Mouse (Mus musculus): Measurements from ENCODE around the gene Washc3. TPM values are rescaled to one million over a fixed set of nuclear protein-coding genes. Genes with fewer than 3 reads are reported as not detected.

Gene Washc3
- polyA plus RNA-seq, 1 experiment from 2014 or later = 54.8 TPM

DNA sequence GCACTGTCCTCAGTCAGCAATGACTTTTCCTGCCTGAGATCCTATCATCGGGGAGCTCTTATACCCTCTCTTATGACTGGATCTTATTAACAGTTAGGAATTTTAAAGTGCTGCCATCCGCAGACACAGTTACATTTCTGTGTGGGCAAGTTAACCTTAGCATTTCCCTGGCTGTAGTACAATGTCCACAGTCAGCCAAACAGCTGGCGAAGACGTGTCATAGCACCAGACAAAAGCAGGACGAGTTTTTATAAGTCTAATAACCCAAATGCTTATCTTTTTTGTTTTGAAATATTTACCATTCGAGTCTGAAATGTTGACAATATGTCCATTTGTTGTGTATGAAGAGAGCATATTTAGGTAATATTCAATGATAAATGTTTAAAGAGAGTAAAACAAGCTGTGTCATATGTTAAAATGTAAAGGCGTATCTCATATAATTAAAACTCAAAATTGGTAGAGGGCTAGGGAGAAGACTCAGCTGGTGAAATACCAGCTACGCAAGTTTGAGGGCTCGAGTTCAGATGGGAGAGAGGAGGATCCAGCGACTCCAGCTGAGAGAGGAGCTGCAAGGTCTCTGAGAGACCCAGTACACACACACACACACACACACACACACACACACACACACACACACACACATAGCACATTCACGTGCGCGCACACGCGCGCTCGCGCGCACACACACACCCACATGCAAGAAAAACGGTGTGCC is 14.1 kb downstream of the Washc3 start:
- H3K9ac ChIP-seq = no peak overlapping the region
- H3K27me3 ChIP-seq = no peaks in the 10 kb centered on the region
- ATAC-seq (ENCODE audit: insufficient number of reproducible peaks, low FRiP score, low TSS enrichment, low read depth) = no peak
- H3K27ac ChIP-seq = no peak overlapping the region
- H3K4me2 ChIP-seq = no peak overlapping the region
- no peaks in the 10 kb centered on the region for H3K4me1 ChIP-seq
- no peak overlapping the region for H3K4me3 ChIP-seq
- 0 out of 2 replicates have a peak, but pooled peaks cover 4% of the 10 kb centered on the region for H3K36me3 ChIP-seq
- WGBS = 89% methylated on average over 20 of the region's 20 CpGs
- no peaks in the 10 kb centered on the region for H3K9me3 ChIP-seq

DNA sequence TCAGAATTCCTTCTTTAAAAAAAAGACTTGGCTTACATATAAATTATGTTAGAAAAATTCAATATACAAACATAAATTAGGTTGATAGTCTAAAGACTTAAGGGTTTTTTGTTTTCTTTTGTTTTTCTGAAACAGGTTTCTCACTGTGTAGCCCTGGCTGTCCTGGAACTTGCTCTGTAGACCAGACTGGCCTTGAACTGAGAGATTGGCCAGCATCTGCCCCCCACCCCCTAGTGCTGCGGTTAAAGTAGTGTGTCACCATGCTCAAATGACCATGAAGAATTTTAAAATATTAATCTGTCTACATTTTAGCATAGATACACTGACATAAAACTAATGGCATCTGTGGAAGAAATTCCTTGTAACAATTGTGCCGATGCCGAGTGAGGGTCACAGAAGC is 17.3 kb downstream of the Washc3 start:
- Histone ChIP-seq H3K9me3 (no peaks in the 10 kb centered on the region), H3K4me3 (no peak overlapping the region), H3K36me3 (no peaks in the 10 kb centered on the region), H3K27me3 (no peaks in the 10 kb centered on the region), H3K4me2 (no peak overlapping the region), H3K9ac (no peak overlapping the region), H3K4me1 (no peaks in the 10 kb centered on the region), H3K27ac (no peak overlapping the region)
- WGBS = 92% methylated on average over 3 of the region's 3 CpGs
- no peak for ATAC-seq (ENCODE audit: insufficient number of reproducible peaks, low FRiP score, low TSS enrichment, low read depth)

DNA sequence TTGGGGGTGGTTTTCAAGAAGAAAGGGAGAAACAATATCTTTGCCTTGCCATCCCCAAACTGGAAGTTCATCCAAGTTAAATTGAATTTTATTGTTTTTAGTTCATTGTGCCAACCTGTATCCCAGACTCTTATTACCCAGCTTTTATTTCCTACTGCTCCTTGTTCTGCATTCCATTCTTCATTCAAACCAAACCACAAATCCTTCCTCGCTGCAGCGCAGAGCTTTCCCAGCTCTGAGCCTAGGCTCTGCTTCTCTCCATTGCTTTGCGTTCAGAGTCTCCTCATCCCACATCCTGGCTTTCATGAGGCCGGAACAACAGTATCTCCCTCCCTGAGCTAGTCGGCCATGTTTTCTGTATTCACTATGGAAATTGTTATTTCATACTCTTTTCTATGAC is 20.8 kb downstream of the Washc3 start:
- H3K9ac ChIP-seq = no peak overlapping the region
- ATAC-seq (ENCODE audit: insufficient number of reproducible peaks, low FRiP score, low TSS enrichment, low read depth) = no peak
- H3K4me1 ChIP-seq = no peaks in the 10 kb centered on the region
- H3K27me3 ChIP-seq = no peaks in the 10 kb centered on the region
- H3K27ac ChIP-seq = no peak overlapping the region
- no peaks in the 10 kb centered on the region for H3K9me3 ChIP-seq
- no peak overlapping the region for H3K4me2 ChIP-seq
- WGBS = 61% methylated on average over 5 of the region's 5 CpGs
- no peak overlapping the region for H3K4me3 ChIP-seq
- H3K36me3 ChIP-seq = 0 out of 2 replicates have a peak, but pooled peaks cover 2% of the 10 kb centered on the region

DNA sequence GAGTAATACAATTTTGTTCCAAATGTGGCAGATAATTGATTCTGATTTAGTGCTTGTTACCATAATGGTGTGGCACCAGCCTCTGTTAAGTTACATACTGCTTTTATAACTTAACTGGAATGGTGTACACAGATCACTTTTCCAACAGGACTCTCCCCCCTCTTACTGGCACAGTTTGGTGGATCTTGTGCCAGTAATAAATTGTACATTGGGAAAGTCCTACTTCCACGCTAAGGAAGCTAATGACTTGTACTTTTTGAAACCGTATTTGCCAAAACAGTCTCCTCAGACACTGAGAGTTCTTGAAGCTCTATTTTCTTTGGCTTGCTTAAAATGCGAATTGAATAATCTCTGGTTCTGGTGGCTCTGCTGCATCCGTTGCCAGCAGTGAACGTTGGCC is 24.5 kb downstream of the Washc3 start:
- Histone ChIP-seq H3K9ac (no peak overlapping the region), H3K4me2 (no peak overlapping the region), H3K36me3 (0 out of 2 replicates have a peak, but pooled peaks cover 4% of the 10 kb centered on the region), H3K9me3 (no peaks in the 10 kb centered on the region), H3K27ac (no peak overlapping the region), H3K4me3 (no peak overlapping the region), H3K27me3 (no peaks in the 10 kb centered on the region), H3K4me1 (no peaks in the 10 kb centered on the region)
- WGBS = 67% methylated on average over 5 of the region's 5 CpGs
- 0 out of 2 replicates have a peak, but pooled peaks have one; percentile 27 for ATAC-seq (ENCODE audit: insufficient number of reproducible peaks, low FRiP score, low TSS enrichment, low read depth)

DNA sequence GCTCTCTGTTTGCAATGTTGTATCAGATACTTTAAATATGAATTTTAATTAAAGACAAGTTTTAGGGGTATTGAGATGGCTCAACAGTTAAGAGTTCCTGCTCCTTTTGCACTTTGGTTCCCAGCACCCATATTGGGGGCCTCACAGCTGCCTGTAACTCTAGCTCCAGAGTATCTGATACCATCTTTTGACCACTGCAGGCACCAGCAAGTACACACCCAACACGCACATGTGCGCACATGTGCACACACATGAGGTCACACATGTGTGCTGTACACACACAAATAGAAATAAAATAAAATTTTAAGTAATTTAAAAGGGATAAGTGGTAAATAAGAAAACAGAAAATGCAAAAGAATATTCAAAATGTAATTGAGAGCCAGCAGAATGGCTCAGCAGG is 27.1 kb downstream of the Washc3 start:
- H3K9ac ChIP-seq = no peak overlapping the region
- no peak overlapping the region for H3K4me2 ChIP-seq
- peaks cover 6% of the 10 kb centered on the region; the same call in 1 of the 2 replicates for H3K4me1 ChIP-seq
- no peak overlapping the region for H3K4me3 ChIP-seq
- H3K36me3 ChIP-seq = 0 out of 2 replicates have a peak, but pooled peaks cover 4% of the 10 kb centered on the region
- H3K27ac ChIP-seq = no peak overlapping the region
- ATAC-seq (ENCODE audit: insufficient number of reproducible peaks, low FRiP score, low TSS enrichment, low read depth) = no peak
- H3K27me3 ChIP-seq = no peaks in the 10 kb centered on the region
- H3K9me3 ChIP-seq = no peaks in the 10 kb centered on the region
- WGBS = 97% methylated on average over 2 of the region's 2 CpGs

DNA sequence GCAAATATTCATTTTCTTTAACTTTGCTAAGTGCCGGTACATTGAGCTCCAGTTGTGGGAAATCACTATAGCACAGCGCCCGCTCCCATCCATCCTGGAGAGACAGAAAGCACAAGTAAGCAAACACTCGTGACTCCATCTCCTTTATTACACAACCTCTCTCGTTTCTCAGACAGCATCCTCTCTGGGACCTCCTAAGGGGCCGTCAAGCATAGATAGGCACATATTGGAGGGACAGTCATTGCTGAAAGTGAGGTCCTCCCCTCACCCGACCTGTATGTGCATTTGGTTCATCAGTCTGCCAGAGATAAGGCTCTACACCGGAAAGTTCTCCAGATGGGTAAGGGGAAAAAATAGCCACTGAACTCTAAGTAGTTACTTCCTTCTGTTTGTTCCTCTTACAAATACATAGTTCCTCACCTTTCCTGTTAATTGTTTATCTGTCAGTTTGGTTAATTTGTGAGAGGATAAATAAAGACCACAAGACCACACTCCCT is 27.7 kb downstream of the Washc3 start:
- no peaks in the 10 kb centered on the region for H3K27me3 ChIP-seq
- H3K9ac ChIP-seq = no peak overlapping the region
- H3K4me1 ChIP-seq = peaks cover 6% of the 10 kb centered on the region; the same call in 1 of the 2 replicates
- 0 out of 2 replicates have a peak, but pooled peaks cover 4% of the 10 kb centered on the region for H3K36me3 ChIP-seq
- 84% methylated on average over 8 of the region's 8 CpGs for WGBS
- H3K27ac ChIP-seq = no peak overlapping the region
- no peaks in the 10 kb centered on the region for H3K9me3 ChIP-seq
- no peak overlapping the region for H3K4me2 ChIP-seq
- ATAC-seq (ENCODE audit: insufficient number of reproducible peaks, low FRiP score, low TSS enrichment, low read depth) = no peak
- no peak overlapping the region for H3K4me3 ChIP-seq

DNA sequence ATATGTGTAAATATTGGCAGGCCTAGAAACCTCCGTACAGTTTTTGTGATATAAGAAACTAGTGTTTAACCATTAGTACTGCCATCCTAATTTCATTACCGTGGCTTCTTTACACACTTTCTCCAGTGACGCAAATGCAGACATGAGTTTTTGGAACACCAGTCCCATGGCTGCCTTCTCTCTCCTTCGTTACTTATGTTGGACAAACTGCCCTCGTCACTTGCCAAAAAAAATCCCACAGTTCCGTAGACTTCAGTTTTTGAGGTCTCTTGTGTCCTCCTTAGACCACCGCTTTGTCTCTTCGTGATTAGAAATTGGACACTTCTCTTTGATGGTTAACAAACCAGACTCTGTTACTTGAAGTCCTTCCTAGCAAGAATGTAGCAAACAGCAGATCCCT is 30.8 kb downstream of the Washc3 start:
- Histone ChIP-seq H3K36me3 (0 out of 2 replicates have a peak, but pooled peaks cover 10% of the 10 kb centered on the region), H3K27me3 (no peaks in the 10 kb centered on the region), H3K9ac (no peak overlapping the region), H3K27ac (no peak overlapping the region), H3K4me3 (no peak overlapping the region), H3K9me3 (no peaks in the 10 kb centered on the region), H3K4me1 (peaks cover 6% of the 10 kb centered on the region; the same call in 1 of the 2 replicates), H3K4me2 (no peak overlapping the region)
- 53% methylated on average over 8 of the region's 8 CpGs for WGBS
- no peak for ATAC-seq (ENCODE audit: insufficient number of reproducible peaks, low FRiP score, low TSS enrichment, low read depth)

DNA sequence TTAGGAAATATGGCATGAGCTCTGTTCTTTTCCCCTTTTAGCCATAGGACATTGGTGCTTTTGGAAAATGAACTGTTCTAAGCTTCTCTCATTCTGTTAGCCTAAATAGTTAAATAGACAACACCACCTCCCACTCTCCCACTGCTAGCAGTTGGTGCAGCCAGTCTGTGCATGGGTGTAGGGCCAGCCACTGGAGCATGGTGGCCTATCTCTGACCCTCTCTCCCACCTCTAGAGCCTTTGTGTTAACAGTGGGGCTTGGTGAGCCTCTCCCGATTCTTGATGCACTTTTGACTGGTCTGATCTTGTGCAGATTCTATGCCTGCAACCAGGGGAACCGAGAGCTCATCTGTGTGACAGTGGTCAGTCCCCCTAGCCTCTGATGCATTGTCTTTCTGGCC is 31.9 kb downstream of the Washc3 start:
- WGBS = 96% methylated on average over 2 of the region's 2 CpGs
- Histone ChIP-seq H3K36me3 (peaks cover 14% of the 10 kb centered on the region; the same call in 1 of the 2 replicates), H3K9me3 (no peaks in the 10 kb centered on the region), H3K4me3 (no peak overlapping the region), H3K4me1 (peaks cover 6% of the 10 kb centered on the region; the same call in 1 of the 2 replicates), H3K27me3 (no peaks in the 10 kb centered on the region), H3K27ac (no peak overlapping the region; the same call in 1 of the 2 replicates), H3K9ac (no peak overlapping the region), H3K4me2 (no peak overlapping the region)
- no peak for ATAC-seq (ENCODE audit: insufficient number of reproducible peaks, low FRiP score, low TSS enrichment, low read depth)

DNA sequence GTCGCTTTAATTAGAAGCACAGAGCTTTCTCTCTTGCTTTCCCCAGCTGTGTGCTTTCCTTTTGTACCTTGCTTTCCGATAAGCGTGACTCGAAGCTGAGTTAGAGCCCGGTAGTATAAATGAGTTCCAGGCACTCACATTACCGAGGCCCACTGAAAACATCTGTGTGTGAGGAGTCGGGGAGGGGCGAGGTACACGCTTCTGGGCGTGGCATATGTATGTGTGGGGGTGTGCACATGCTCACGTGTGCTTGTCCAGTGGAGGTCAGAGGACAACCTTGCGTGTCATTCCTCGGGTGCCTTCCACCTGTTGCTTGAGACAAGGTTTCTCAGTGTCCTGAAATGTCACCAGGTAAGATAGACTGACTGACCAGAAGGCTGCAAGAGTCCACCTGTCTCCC is 43.8 kb downstream of the Washc3 start:
- Histone ChIP-seq H3K4me3 (no peak overlapping the region), H3K4me1 (no peaks in the 10 kb centered on the region), H3K36me3 (peaks cover 4% of the 10 kb centered on the region), H3K4me2 (no peak overlapping the region), H3K9me3 (no peaks in the 10 kb centered on the region), H3K27me3 (no peaks in the 10 kb centered on the region), H3K27ac (no peak overlapping the region), H3K9ac (no peak overlapping the region)
- 44% methylated on average over 13 of the region's 13 CpGs for WGBS
- no peak for ATAC-seq (ENCODE audit: insufficient number of reproducible peaks, low FRiP score, low TSS enrichment, low read depth)

DNA sequence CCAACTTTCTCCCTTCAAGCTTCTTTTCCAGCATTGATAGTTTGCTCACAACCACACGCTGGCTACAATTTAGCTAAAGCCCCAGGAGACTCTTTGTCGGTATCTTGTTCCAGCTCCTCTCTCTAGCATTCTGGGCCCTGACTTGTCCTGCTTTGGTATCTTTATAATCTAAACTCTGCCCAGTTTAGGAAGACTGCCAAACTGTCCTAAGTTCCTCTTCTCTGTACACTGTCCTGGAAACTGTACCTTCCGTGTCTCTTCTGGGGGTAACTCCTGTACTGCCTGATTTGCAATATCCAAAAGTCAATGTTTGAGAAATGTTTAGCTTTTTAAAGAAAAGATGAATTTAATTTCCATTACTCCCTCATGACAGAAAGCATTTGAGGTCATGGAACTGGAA is 49.4 kb downstream of the Washc3 start:
- Histone ChIP-seq H3K4me3 (no peak overlapping the region), H3K9me3 (no peaks in the 10 kb centered on the region), H3K27ac (no peak overlapping the region), H3K27me3 (no peaks in the 10 kb centered on the region), H3K36me3 (no peaks in the 10 kb centered on the region), H3K9ac (no peak overlapping the region), H3K4me1 (no peaks in the 10 kb centered on the region), H3K4me2 (no peak overlapping the region)
- ATAC-seq (ENCODE audit: insufficient number of reproducible peaks, low FRiP score, low TSS enrichment, low read depth) = no peak
- 66% methylated on average over 3 of the region's 3 CpGs for WGBS

DNA sequence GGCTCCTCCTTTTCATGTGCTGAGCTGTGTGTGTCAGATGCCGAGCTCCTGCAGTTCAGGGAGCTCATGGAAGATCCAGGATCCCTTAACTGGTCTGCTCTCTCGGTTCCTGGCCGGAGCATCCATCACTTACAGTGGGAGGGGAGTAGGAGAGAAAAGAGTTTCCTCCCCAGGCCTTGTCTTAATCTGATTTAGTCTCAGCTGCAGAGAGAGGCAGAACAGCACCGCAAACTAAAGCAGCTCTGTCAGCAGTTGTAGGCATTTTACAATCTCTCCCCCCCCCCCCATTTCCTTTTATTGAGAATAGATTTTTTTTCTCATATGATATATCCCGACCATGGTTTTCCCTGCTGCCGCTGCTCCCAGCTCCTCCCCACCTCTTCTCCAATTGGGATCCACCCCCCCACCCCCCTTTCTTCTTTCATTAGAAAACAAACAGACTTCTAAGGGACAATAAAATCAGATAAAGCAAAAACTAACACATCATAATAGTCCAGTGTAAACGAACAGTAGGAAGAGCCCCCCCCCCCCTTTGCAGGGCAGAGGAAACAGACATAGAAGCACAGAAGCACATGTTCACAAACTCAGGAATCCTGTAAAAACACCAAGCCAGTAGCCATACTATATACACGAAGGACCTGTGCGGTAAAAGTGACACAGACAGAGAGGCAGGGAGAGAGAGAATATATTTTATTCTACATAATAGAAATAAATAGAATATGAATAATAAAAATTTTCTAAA is 51.4 kb downstream of the Washc3 start:
- Histone ChIP-seq H3K27me3 (no peaks in the 10 kb centered on the region), H3K4me2 (no peak overlapping the region), H3K9me3 (no peaks in the 10 kb centered on the region), H3K4me3 (no peak overlapping the region), H3K4me1 (no peaks in the 10 kb centered on the region), H3K27ac (no peak overlapping the region), H3K36me3 (no peaks in the 10 kb centered on the region), H3K9ac (no peak overlapping the region)
- no peak for ATAC-seq (ENCODE audit: insufficient number of reproducible peaks, low FRiP score, low TSS enrichment, low read depth)
- WGBS = 56% methylated on average over 9 of the region's 9 CpGs

DNA sequence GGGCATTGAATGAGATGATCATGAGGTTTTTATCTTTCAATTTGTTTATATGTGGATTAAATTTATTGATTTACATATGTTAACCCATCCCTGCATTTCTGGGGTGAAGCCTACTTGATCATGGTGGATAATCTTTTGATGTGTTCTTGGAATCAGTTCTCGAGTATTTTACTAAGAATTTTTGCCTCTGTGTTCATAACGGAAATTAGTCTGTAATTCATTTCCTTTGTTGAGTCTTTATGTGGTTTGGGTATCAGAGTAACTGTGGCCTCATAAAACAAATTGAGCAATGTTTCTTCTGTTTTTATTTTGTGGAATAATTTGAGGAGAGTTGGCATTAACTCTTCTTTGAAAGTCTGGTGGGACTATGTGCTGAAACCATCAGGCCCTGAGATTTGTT is 54.7 kb downstream of the Washc3 start:
- Histone ChIP-seq H3K9me3 (no peaks in the 10 kb centered on the region), H3K27ac (no peak overlapping the region)
- 63% methylated on average over 2 of the region's 2 CpGs for WGBS

More for the DNA sequence above, 54.7 kb downstream of the Washc3 start:
- ATAC-seq (ENCODE audit: insufficient number of reproducible peaks, low FRiP score, low TSS enrichment, low read depth) = no peak
- Histone ChIP-seq H3K4me2 (no peak overlapping the region), H3K4me1 (no peaks in the 10 kb centered on the region), H3K9ac (no peak overlapping the region), H3K4me3 (no peak overlapping the region), H3K36me3 (no peaks in the 10 kb centered on the region), H3K27me3 (no peaks in the 10 kb centered on the region)

Data from limb, embryonic 15.5 days (tissue).